Mouse (Mus musculus): ENCODE results near the gene Zfp444.

DNA sequence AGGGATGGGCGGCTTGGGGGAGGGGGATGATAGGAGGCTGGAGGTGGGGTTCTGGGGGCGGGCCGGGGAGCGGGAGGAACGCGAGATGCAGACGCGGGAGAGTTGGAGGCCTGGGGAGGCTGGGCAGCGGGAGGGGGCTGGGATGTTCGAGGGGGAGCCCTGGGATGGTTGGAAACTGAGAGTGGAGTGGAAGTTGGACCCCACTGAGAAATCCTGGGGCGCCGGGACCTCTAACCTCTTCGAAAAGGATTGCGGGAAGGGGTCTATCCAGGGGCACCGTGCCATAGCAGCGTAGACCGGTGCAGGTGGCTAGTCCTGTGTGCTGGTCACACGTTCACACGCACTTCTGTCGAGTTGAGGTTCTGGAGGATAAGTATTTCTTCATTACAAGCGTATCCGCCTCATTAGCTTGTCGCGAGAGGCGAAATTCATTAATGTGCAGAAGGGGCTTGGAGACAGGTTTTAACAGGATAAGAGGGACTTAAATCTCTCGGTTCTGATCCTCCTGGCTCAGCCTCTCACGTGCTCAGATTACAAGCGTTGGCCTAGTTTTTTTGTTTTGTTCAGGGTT, 733 bp downstream of the Zfp444 start:
- no peak for TF ChIP-seq CTCF (IDR thresholded peaks at IDR 0.05; ENCODE audit: control insufficient read depth, insufficient read depth, insufficient read length)
- TF ChIP-seq MYOG (IDR thresholded peaks at IDR 0.05; ENCODE audit: control insufficient read depth, extremely low read depth, insufficient read length), result no peak
- TF ChIP-seq MAX (IDR thresholded peaks at IDR 0.05), result no peak
- no peak for TF ChIP-seq USF1 (IDR thresholded peaks at IDR 0.05; ENCODE audit: low read depth)
- no peak for TF ChIP-seq MYOD1 (IDR thresholded peaks at IDR 0.05; ENCODE audit: control insufficient read depth, insufficient read length, low read depth)
